Comparison of ENCODE assay signal across 29 mouse cellular contexts in the genomic region with DNA sequence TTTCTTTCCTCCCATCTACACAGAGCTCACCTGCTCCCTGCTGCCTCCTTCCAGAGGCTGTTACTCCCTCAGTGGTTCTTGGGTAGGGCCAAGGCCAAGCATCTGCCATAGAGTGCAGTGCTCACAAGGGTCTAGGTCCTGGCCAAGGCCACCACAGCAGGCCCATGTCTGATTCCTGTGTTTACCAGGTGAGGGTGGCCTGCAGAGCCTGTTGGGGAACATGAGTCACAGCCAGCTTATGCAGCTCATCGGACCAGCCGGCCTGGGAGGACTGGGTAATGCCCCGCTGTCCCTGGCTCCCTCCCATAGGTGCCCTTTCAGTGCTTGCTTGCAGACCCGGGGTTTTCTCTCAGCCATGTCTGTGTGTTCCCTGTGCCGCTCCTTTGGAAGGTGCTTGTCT. TPM values are rescaled to one million over a fixed set of nuclear protein-coding genes. Genes with fewer than 3 reads are reported as not detected.
DNase-seq lines count a peak whose midpoint lies in the region; ATAC-seq lines count a peak whose summit lies in the region.
"Had no signal": no experiment of that assay in that cellular context is flagged by ENCODE, and none has a peak within 500 bp of the region (broad histone marks: within the 10 kb centered on the region; RNA-seq: fewer than 3 reads in every experiment).

No protein-coding gene starts in this region.

- no peaks in the 10 kb centered on the region for H3K27me3 ChIP-seq in intestine, embryonic 15.5 days (replicated peaks)
- H3K27me3 ChIP-seq in intestine, embryonic 16.5 days (replicated peaks; ENCODE audit: control insufficient read depth, insufficient read depth, low read length) = no peaks in the 10 kb centered on the region
- H3K27me3 ChIP-seq: CH12.LX; embryonic facial prominence, embryonic 15.5 days; forebrain, embryonic 13.5 days; limb, embryonic 15.5 days; liver, embryonic 15.5 days; midbrain, embryonic 12.5 days; neural tube, embryonic 13.5 days had no signal

- DNase-seq in adrenal gland, adult (ENCODE audit: inconsistent age in 2 of 2, low spot score in 1 of 2) = peak; percentile 57 to 69
- DNase-seq in adrenal gland, postnatal 36 days = no peak
- DNase-seq in urinary bladder, postnatal 36 days (ENCODE audit: low spot score in 2 of 2) = peak; percentile 34 to 54
- DNase-seq in urinary bladder, adult 2 months (ENCODE audit: low spot score) = no peak
- DNase-seq: adrenal gland, postnatal 25 days; gastrocnemius, postnatal 14 days; heart, adult 18-20 months; heart, postnatal 4 days; kidney, adult 8-10 months; layer of hippocampus, adult 9-11 months; lung, embryonic 14.5 days; right cerebral cortex, postnatal 4 days; thymus, adult 18-20 months; thymus, postnatal 25 days had no signal

- no peak overlapping the region for H3K4me3 ChIP-seq in intestine, embryonic 15.5 days (replicated peaks)
- H3K4me3 ChIP-seq in intestine, embryonic 16.5 days (ENCODE audit: low read length) = no peak overlapping the region
- H3K4me3 ChIP-seq: limb, embryonic 15.5 days; liver, embryonic 15.5 days; neural tube, embryonic 13.5 days had no signal

- no peak for ATAC-seq in intestine, embryonic 15.5 days
- no peak for ATAC-seq in intestine, embryonic 16.5 days
- ATAC-seq in megakaryocyte-erythroid progenitor cell, adult 5-6 weeks (replicated peaks; ENCODE audit: low FRiP score, low TSS enrichment, poor library complexity, severe bottlenecking) = no peak
- ATAC-seq: forebrain, embryonic 13.5 days; inflammation-experienced regulatory T-cells, adult 6 months had no signal

- no peak overlapping the region for H3K27ac ChIP-seq in intestine, embryonic 15.5 days
- H3K27ac ChIP-seq in intestine, embryonic 16.5 days (ENCODE audit: low read length) = no peak overlapping the region
- H3K27ac ChIP-seq: embryonic facial prominence, embryonic 10.5 days; embryonic facial prominence, embryonic 15.5 days; forebrain, embryonic 13.5 days; hindbrain, embryonic 14.5 days; limb, embryonic 10.5 days; limb, embryonic 15.5 days; liver, embryonic 15.5 days; midbrain, embryonic 12.5 days; neural tube, embryonic 13.5 days had no signal

- H3K36me3 ChIP-seq in intestine, embryonic 15.5 days = peaks cover 40% of the 10 kb centered on the region
- H3K36me3 ChIP-seq in intestine, embryonic 16.5 days (ENCODE audit: control insufficient read depth, insufficient read depth, low read length) = peaks cover 23% of the 10 kb centered on the region

- no peaks in the 10 kb centered on the region for H3K9me3 ChIP-seq in intestine, embryonic 15.5 days
- H3K9me3 ChIP-seq in intestine, embryonic 16.5 days (ENCODE audit: control insufficient read depth, low read length) = no peaks in the 10 kb centered on the region
- H3K9me3 ChIP-seq: embryonic facial prominence, embryonic 10.5 days; embryonic facial prominence, embryonic 15.5 days; forebrain, embryonic 13.5 days; limb, embryonic 10.5 days; limb, embryonic 15.5 days; liver, embryonic 15.5 days; midbrain, embryonic 12.5 days; neural tube, embryonic 13.5 days had no signal

- H3K4me2 ChIP-seq in intestine, embryonic 15.5 days (replicated peaks) = no peak overlapping the region
- no peak overlapping the region for H3K4me2 ChIP-seq in intestine, embryonic 16.5 days (ENCODE audit: low read depth, low read length)
- H3K4me2 ChIP-seq: heart, embryonic 11.5 days; limb, embryonic 15.5 days; lung, embryonic 14.5 days had no signal

- H3K9ac ChIP-seq in intestine, embryonic 15.5 days = 0 out of 2 replicates have a peak overlapping the region, but pooled peaks have one; percentile 98
- no peak overlapping the region for H3K9ac ChIP-seq in intestine, embryonic 16.5 days (ENCODE audit: low read depth, low read length)
- H3K9ac ChIP-seq: embryonic facial prominence, embryonic 15.5 days; forebrain, embryonic 13.5 days; hindbrain, embryonic 14.5 days; limb, embryonic 15.5 days; lung, embryonic 14.5 days; midbrain, embryonic 12.5 days had no signal

- WGBS in intestine, embryonic 15.5 days = 90% methylated on average over 5 of the region's 5 CpGs
- 89% methylated on average over 5 of the region's 5 CpGs for WGBS in intestine, embryonic 16.5 days

- H3K4me1 ChIP-seq in intestine, embryonic 15.5 days (replicated peaks) = peaks cover 22% of the 10 kb centered on the region
- peaks cover 16% of the 10 kb centered on the region for H3K4me1 ChIP-seq in intestine, embryonic 16.5 days (ENCODE audit: control insufficient read depth, insufficient read depth, low read length)

RNA-seq across cellular contexts. Expression of a gene that starts 2.8 kb away (rescaled TPM):
- 100 to 1,000 TPM; 148 to 182 TPM for total RNA-seq in adrenal gland, postnatal 36 days (2021)
- 172 TPM in 2 replicates for polyA plus RNA-seq in intestine, embryonic 15.5 days (2015; fragmentation: Nextera tagmentation; extraction: Ambion mirVana)
- polyA plus RNA-seq in intestine, embryonic 16.5 days (2015; fragmentation: Nextera tagmentation; extraction: Ambion mirVana) = 172 and 194 TPM in 2 replicates
- polyA plus RNA-seq in urinary bladder, adult 2 months (2012; rRNA removed) = 84.3 and 84.4 TPM in 2 replicates
- 143 and 144 TPM in 2 replicates for total RNA-seq in megakaryocyte-erythroid progenitor cell, adult 5-6 weeks (2014; fragmentation: Nextera tagmentation)
- total RNA-seq in megakaryocyte-erythroid progenitor cell, adult 5-6 weeks (2017) = 51.7 and 76.2 TPM in 2 replicates

RNA-seq across cellular contexts. Expression of a gene that starts 51.5 kb away (rescaled TPM):
- total RNA-seq in adrenal gland, postnatal 36 days (2021) = 10 to 100 TPM; 25.7 to 74.5 TPM
- polyA plus RNA-seq in intestine, embryonic 15.5 days (2015; fragmentation: Nextera tagmentation; extraction: Ambion mirVana) = 30.9 and 37.8 TPM in 2 replicates
- 26.7 and 29.7 TPM in 2 replicates for polyA plus RNA-seq in intestine, embryonic 16.5 days (2015; fragmentation: Nextera tagmentation; extraction: Ambion mirVana)
- polyA plus RNA-seq in urinary bladder, adult 2 months (2012; rRNA removed) = 144 and 160 TPM in 2 replicates
- 0.04 and 0.25 TPM in 2 replicates for total RNA-seq in megakaryocyte-erythroid progenitor cell, adult 5-6 weeks (2014; fragmentation: Nextera tagmentation)
- total RNA-seq in megakaryocyte-erythroid progenitor cell, adult 5-6 weeks (2017) = 0.05 TPM in 1 of 2 replicates, not detected in the other

RNA-seq across cellular contexts. Expression of a gene that starts 55.0 kb away (rescaled TPM):
- total RNA-seq in adrenal gland, postnatal 36 days (2021) = 10 to 100 TPM; 37.8 to 44.3 TPM
- 29.6 and 32.8 TPM in 2 replicates for polyA plus RNA-seq in intestine, embryonic 15.5 days (2015; fragmentation: Nextera tagmentation; extraction: Ambion mirVana)
- 30.4 and 32.4 TPM in 2 replicates for polyA plus RNA-seq in intestine, embryonic 16.5 days (2015; fragmentation: Nextera tagmentation; extraction: Ambion mirVana)
- 87.1 and 92.1 TPM in 2 replicates for polyA plus RNA-seq in urinary bladder, adult 2 months (2012; rRNA removed)
- total RNA-seq in megakaryocyte-erythroid progenitor cell, adult 5-6 weeks (2014; fragmentation: Nextera tagmentation) = 23.9 and 25.4 TPM in 2 replicates
- 29.4 and 35.1 TPM in 2 replicates for total RNA-seq in megakaryocyte-erythroid progenitor cell, adult 5-6 weeks (2017)

Comparison
In these comparisons a context has a peak if more than half of its experiments do, and no peak if none do; other contexts are left out.
1. DNase-seq: peak in adrenal gland, adult (2 of 2) and urinary bladder, postnatal 36 days (2 of 2); none in adrenal gland, postnatal 36 days (0 of 2) and urinary bladder, adult 2 months (single experiment).